Mouse (Mus musculus) layer of hippocampus, adult 2 months (tissue): ENCODE measurements around the gene Emx1. TPM values are rescaled to one million over a fixed set of nuclear protein-coding genes. Genes with fewer than 3 reads are reported as not detected.
A peak's percentile ranks its signal among the peaks of the same experiment; 100 is the strongest.

ENCODE experiments used
- DNase-seq, 2 experiments: peaks; one replicate each; pipeline ENCODE4 v3.0.0; 2022; ENCODE audit warnings: low spot score in 2 of 2
- H3K27ac ChIP-seq: fragments of 200-600 bp; 2 replicates; pipeline ENCODE4 v1.8.1; 2022
- H3K4me3 ChIP-seq: fragments of 200-600 bp; 2 replicates; pipeline ENCODE4 v1.8.1; 2022; ENCODE audit warnings: mild to moderate bottlenecking
- CTCF ChIP-seq: fragments of 200-600 bp; conservative IDR thresholded peaks from 2 replicates; pipeline ENCODE4 v1.8.1; 2022; ENCODE audit warnings: antibody characterized with exemption, mild to moderate bottlenecking, moderate library complexity
- total RNA-seq, 2 experiments: library from RNA; stranded (reverse); gene quantifications; 2 replicates each; pipeline ENCODE4 v1.2.3; 2021

Gene Emx1
- total RNA-seq, 2 experiments from 2014 or later: 15.9 to 20.2 TPM

DNA sequence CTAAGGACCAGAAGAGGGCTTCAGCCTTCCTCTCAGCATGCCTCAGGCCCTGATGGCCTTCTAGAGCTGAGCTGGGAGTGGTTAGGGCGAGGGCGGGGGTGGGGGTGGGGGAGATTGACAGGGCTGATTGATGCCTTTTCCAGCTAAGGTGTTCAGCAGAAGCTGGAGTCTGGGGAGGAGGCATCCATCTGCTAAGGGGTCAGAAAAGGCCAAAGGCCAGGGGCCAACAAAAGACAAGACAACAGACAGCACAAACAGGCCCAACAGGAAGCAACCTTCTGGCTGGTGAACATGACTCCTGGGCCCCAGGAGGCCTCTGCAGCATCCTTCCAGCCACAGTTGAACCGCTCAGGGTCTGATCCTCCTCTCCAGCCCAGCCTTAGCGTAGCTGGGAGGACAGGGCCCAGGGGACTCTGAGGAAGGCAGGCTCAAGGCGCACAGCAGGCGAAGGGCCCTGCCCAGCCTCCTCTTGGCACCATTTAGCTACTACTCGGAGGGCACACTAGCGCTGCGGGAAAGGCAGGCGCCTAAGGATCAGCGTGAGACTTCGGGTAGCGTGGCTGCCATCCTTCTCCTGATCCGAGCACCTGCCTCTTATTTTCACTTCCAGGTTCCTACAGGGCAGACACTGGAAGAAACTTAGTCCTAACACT lies 36.4 kb downstream of the Emx1 start:
- no peak overlapping the region for H3K27ac ChIP-seq
- no peak overlapping the region for H3K4me3 ChIP-seq
- no peak for TF ChIP-seq CTCF
- DNase-seq: no peak

DNA sequence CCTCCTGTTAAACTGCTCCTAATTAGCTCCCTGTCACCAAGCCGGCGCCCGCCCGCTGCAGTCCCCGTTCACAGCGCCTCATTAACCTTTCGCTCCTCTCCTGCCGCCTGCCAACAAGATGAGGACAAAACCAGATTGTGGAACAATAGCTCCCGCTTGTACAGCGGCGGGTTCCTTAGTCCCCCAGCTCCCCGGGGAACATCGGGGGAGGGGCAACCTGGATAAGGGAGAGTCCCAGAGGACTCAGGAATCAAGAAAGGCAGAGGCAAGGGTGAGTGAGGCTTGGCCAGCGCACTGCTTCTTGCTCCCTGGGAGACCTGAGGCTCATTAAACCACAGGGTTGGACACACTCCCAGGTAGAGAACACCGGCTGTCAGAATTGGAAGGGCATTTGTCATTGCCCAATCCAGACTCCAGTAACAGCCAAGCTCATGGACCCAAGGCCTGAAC lies 37.2 kb downstream of the Emx1 start:
- no peak overlapping the region for H3K27ac ChIP-seq
- no peak for TF ChIP-seq CTCF
- DNase-seq: no peak
- H3K4me3 ChIP-seq: no peak overlapping the region

DNA sequence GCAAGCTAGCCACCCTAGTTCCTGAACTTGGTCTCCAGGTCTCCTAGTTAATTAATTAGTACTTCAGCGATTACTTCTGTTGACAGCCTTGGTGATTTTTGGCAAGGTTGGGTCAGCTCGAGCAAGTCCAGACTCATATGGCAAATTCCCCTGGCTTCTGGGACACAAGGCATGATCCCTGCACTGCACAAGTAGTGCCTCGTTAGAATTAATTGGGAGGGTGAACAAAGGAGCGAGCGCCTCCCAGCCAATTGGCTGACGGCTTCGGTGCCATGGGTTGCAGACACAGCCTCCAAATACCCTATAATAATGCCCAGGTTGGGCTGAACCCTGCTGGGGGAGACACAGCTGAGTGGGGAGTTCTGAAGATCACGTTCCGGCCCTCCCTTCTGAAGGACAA lies 39.3 kb downstream of the Emx1 start:
- H3K27ac ChIP-seq: peak overlapping the region; percentile 14; the same call in 1 of the 2 replicates
- no peak for DNase-seq
- no peak for TF ChIP-seq CTCF
- no peak overlapping the region for H3K4me3 ChIP-seq

DNA sequence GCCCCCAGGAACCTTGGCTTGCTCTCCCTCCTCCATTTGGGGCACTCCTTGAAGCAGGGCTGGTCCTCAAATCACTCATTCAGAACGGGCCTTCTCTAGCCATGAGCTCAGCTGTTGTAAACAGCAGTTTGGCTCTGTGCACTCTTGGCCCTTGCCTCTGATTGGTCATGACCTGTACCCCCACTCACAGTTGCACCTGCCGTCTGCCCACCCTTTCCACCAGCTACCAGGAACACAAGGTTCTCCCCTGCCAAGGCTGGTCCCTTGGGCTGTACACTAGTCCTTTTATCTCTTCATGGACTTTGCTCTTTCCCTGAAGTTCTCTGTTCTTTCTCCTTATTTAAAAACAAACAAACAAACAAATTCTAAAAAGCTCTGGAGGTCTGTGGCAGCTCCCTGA lies 40.3 kb downstream of the Emx1 start:
- Histone ChIP-seq H3K4me3 (no peak overlapping the region), H3K27ac (no peak overlapping the region)
- DNase-seq: no peak
- no peak for TF ChIP-seq CTCF

DNA sequence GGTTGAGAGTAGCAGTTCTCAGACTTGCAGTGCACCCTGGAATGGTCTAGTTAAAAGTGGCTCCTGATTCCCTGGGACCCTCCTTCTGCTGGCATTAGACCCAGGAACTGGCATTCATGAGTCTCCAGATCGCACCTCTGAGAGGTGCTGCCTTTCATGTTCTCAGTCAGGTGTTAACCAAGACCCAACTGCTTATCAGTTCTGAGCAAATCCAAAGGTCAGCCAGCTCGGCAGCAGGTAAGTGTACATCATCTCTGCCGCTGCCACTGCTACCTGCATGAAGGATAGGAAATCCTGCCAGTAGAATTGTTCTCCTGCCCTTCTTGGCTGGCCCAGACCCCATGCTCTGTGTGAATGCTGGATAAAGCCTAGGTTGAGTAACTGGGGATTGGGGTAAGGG lies 43.5 kb downstream of the Emx1 start:
- Histone ChIP-seq H3K4me3 (no peak overlapping the region), H3K27ac (no peak overlapping the region)
- no peak for DNase-seq
- no peak for TF ChIP-seq CTCF

DNA sequence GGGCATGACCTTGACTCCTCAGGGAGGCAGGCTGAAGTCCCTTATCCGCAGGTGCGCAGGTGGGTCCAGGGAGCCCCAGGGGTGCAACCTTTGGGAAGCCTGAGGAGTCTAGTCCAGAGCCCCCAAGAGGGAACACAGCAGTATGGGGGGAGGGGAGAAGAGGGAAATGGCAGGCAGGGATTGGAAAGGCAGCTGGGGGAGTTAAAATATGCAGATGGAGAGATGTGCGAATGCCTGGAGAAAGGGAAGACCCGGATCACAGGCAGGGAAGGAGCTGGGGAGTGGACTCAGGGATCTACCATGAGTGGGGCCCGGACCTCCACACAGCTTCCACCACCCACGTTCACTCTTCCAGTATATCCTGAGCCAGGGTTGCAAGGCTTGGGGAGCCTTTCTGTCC lies 44.2 kb downstream of the Emx1 start:
- DNase-seq: no peak
- Histone ChIP-seq H3K27ac (no peak overlapping the region), H3K4me3 (no peak overlapping the region)
- no peak for TF ChIP-seq CTCF

DNA sequence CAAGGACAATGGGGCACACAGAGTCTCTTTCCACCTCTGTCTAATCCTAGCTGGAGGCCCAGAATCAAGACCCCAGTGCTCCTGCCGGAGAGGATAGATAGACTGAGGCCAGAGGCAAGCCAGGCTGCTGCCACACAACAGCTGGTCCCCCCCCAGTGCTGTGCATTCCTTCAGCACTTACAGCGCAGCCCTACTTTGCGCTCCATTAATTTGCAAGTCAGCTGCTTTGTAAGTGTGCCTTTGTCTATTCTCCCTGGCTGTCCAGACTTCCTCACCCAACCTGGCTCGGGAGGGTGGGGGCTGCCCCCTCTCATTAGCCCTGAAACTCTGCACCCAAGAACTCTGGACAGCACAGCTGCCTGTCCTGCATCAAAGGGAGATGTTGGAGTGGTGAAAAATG lies 44.8 kb downstream of the Emx1 start:
- no peak for DNase-seq
- no peak for TF ChIP-seq CTCF
- H3K27ac ChIP-seq: no peak overlapping the region
- no peak overlapping the region for H3K4me3 ChIP-seq

DNA sequence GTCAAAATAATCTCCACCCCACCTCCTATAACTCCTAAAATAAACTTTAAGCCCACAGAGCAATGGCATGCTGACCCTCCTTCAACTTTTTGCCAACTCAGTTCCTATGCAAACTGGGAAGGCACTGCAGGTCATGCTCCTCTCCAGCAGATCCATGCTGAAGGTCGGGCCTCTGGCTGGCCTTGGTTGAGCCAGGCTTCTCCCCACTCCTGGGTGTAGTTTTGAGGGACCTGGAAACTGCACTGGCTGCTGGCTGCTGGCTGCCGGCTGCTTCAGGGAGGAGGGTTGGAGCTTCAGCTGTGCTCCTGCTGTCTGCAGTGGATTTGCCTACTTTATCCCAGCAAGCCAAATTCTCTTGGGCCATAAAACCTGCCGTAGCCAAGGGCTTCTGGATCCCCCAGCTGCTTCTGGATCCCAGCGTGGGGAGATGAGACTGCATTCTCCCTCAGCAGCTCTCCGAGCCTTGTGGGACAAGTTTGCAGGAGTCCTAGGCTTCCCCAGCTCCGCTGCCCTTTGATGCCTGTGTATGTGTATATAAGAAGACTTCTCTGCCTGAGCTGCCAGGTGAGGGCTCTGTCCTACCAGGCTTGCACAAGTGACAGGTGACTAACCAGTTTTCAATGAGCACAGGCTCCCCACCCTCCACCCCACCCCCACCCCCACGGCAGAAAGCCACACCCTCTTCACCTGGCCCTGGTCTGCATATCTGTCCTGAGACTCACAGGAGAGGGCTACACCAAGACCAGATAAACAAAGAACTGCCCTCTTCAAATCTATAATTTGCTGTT lies 45.8 kb downstream of the Emx1 start:
- H3K4me3 ChIP-seq: no peak overlapping the region

DNA sequence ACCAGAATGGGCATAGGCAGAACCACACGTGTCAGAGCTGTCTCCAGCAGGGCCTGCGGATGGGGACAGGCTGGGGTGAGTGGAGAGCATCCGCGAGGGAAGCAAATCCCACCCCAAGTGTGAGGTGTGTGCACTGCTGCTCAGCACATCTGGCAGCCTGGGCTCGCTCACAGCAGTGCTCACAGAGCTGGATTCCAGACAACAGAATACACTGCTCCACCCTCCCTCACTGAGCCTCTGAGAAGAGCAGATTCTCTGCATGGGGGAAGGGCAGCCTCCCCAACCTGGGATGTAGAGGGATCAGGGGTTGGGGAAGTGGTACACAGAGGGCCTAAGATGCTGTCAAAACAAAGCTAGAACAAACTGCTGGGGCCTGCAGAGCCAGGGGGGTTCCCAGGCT lies 47.6 kb downstream of the Emx1 start:
- TF ChIP-seq CTCF: no peak
- DNase-seq: no peak
- no peak overlapping the region for H3K4me3 ChIP-seq
- no peak overlapping the region for H3K27ac ChIP-seq

More for the DNA sequence above, 45.8 kb downstream of the Emx1 start:
- no peak overlapping the region for H3K27ac ChIP-seq
- DNase-seq: no peak
- no peak for TF ChIP-seq CTCF

DNA sequence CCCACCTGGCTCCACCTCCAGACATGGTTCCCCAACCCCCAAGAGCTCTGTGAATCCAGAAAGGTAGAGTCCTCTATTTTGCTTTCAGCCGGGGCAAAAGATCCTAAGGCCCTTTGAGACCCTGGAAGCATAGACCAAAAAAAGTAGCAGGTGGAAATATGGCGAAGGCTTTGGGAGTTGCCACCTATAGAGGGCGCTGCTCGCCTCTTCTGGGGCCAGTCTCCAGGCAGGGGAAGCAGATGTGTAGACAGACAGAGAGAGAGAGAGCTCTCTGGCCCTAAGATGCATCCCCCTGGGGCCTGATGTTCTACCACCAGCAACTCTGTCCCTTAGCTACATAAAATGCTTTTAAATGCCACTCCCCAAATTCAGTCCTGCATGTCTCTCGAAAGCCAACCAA lies 49.8 kb downstream of the Emx1 start:
- TF ChIP-seq CTCF: peak; percentile 82
- Histone ChIP-seq H3K27ac (peak overlapping the region; percentile 73; the same call in 1 of the 2 replicates), H3K4me3 (no peak overlapping the region)
- DNase-seq: peak in 1 of 2 experiments; percentile 65

DNA sequence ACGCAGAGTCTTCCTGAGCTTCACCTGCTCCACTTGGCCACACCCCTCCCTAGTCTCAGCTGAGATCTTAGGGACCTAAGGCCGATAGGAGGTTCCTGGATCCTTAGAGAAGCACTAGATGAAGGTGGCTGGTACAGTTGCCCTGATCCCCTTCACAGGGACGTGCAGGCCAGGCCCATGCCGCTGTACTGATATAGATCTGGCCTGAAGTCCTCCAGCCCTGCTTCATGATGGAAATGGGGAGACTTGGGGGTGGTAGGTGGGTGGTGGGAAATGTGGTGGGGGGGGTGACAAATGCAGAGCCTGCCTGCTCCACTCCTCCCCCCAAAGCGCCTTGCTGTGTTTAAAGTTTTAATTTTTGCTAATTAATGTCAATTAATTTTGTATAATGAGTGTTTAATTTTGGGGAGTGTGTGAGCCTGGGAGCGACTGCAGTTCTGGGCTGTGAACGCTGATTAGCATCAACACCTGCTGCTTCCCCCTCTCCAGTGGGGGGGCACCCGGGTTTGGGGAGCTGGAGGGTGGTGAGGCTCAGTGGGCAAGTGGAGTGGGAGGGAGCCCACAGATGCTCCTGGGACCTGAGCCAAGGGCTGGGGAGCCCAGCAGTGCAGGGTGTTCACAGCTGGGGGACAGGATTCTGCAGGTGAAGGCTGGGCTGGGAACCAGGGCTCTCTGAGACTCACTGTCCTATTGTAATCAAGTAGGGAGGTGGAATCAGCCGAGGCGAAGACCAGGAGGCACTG lies 50.5 kb downstream of the Emx1 start:
- H3K4me3 ChIP-seq: no peak overlapping the region
- no peak for TF ChIP-seq CTCF
- peak; percentile 65 to 75 for DNase-seq
- peak overlapping the region; percentile 73; the same call in 1 of the 2 replicates for H3K27ac ChIP-seq

DNA sequence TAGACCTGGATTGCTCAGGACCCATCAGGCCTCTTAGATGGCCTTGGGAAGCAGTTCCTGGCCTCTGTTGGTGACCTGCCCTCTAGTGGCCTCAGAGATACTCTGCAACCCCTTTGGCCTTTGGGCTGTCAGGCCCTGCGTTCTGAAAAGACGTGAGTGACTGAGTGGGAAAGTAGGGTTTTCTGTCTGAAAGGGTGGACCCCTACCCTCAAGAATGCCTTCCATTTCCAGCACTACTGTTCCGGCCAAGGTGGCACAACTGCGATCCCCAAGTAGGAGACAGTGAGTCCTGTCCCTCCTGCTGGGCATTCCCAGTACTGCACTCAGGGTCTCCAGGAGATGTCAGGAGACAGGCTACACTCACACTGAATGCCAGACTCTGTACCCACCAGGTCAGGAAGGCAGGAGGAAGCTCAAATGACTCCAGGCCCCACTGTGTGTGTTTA lies 51.8 kb downstream of the Emx1 start:
- no peak overlapping the region for H3K27ac ChIP-seq
- DNase-seq: peak in 1 of 2 experiments; percentile 60
- peak; percentile 86 for TF ChIP-seq CTCF

DNA sequence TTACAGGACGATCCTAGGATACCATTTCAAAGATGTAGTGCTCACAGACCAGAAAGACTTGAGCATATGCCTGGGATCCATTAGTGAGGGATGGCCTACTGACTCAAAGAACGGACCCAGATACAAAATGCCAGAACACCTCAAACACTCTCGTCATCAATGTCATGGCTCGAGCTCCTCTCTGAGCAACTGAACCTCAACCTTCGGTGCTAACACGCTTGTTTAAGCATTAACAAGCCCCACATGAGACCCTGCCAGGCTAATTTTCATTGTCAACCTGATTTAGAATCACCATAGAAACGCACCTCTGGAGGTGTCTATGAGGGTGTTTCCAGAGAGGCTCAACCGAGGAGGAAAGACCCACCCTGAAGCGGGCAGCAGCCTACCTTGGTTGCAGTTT lies 62.6 kb downstream of the Emx1 start:
- DNase-seq: no peak
- no peak overlapping the region for H3K4me3 ChIP-seq
- H3K27ac ChIP-seq: peak overlapping the region; percentile 69
- TF ChIP-seq CTCF: no peak

More for the DNA sequence above, 51.8 kb downstream of the Emx1 start:
- no peak overlapping the region for H3K4me3 ChIP-seq
